Mouse (Mus musculus) ES-CJ7 (cell line): Measurements from ENCODE around the gene H60c.
"Not testable (repeated sequence)": the region's sequence is repeated elsewhere in the genome, so short reads cannot be mapped to it uniquely, and the experiment has no call there.

ENCODE experiments used
- DNase-seq: peaks from one replicate; pipeline ENCODE4 v3.0.0; 2011; ENCODE audit warnings: low read depth, low spot score

H60c gene

DNA sequence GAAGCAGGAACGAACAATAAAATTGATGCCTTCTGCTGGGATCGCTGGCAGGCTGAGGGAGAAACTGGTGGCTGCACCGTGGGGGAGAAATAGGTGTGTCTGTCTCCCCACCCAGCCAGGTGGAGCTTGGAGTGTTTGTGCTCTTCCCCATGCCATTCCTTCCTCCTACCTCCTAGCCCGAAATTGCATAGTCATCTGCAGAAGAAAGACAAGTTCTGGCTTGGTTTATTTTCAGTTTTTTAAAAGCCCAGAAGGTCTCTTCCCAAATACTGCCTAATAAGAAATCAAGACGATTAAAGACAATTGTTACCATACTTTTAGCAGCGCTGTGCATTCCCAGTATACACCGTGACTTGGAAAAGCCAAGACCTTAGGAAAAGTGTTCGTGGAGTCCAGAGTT is at the start of gene H60c:
Gene H60c (minus strand): TSS at position 101 of the 400 bp plus-strand sequence.
- DNase-seq = no peak

GRCm38 (mm10) chr10:3308821-3309206 is 41.2 kb upstream of the H60c start:
- DNase-seq = no peak

DNA sequence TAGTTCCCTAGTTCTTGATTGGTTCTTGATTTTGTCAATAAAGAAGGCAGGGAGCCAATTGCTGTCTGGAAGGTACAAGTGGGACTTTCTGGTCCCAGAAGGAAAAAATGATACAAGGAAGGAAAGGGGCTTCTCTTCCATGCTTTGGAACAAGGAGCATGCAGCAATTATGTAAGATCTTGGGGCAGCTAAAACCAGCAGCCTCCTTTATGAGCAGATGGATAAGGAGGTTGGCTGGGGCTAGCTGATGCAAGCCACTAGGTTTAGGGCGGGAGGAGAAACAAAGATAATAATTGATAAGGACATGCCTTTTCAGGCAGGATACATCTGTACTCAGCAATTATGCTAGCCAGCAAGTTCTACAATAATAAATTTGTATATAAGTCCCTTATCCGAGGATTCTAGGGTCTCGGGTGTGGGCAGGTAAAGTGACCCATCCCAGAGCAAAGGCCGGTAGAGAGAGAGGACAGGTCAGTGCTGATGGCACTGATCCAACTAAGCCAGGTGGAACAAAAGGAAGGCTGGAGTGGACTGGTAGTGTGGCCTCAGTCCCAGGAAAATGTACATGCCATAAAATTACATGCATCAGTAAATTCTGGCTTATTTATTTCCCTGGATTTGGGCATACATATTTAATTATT is 40.7 kb upstream of the H60c start:
- no peak for DNase-seq

DNA sequence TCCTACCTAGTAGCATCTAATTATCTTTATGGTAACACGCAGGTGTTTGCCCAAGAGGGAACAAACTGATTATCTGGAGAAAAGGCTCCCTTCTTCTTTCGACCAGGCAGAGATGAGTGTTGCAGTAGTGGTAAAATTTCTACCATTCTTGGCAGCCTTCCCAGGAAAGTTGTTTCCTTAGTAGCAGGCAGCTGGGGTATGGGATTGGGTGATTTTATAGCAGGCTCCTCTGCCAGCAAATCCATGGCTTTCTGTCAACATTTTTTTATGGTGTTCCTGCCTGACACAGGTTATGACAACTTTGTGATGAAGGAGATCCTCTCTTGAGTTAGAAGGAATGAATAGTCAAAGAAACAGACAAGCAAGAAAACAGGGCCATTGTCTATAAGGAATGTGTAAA is 40.2 kb upstream of the H60c start:
- no peak for DNase-seq

GRCm38 (mm10) chr10:3293969-3294368 is 26.4 kb upstream of the H60c start:
- no peak for DNase-seq

- no peak for DNase-seq
These were observed 13.5 kb upstream of the H60c start for GRCm38 (mm10) chr10:3281047-3281446.

DNA sequence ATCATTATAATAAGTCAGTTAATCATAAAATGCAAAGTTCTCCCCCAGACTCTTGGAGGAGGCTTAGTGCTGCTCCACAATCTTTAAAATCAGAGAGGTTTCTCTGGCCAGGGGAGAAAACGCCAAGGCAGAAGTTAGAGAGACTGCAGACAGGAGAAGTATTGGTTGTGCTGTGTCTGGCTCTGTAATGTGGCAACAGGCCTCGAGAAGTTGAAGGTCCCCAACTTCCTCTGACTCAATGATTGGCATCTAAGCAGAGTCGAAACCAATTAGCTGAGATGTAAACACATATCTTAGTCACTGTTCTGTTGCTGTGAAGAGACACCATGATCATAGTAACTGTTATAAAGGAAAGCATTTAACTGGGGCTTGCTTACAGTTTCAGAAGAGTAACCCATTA is 6.5 kb upstream of the H60c start:
- no peak for DNase-seq

- DNase-seq = no peak
These were observed 3.5 kb upstream of the H60c start for GRCm38 (mm10) chr10:3271036-3271435.

GRCm38 (mm10) chr10:3266729-3267128 is 842 bp downstream of the H60c start:
- DNase-seq = no peak

DNA sequence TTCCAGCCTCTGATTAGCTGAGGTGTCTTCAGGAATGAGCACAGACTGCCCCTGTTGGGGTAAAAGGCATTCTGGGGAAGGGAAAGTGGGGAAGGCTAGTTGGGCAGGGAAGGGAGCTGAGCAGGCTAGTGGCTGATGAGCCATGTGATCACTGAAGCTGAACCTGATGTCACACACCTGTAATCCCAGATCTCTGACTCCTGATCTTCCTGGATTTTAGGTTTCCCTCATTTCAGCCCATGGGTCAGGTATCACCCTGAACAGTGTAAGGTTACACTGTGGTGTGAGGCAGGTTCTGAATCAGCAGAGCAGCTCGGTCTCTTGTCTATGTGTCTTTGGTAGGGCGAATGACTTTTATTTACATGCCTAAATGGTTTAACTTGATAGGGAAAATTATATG is 4.8 kb downstream of the H60c start:
- DNase-seq = no peak

- no peak for DNase-seq
These were observed 10.2 kb downstream of the H60c start for GRCm38 (mm10) chr10:3257391-3257790.

DNA sequence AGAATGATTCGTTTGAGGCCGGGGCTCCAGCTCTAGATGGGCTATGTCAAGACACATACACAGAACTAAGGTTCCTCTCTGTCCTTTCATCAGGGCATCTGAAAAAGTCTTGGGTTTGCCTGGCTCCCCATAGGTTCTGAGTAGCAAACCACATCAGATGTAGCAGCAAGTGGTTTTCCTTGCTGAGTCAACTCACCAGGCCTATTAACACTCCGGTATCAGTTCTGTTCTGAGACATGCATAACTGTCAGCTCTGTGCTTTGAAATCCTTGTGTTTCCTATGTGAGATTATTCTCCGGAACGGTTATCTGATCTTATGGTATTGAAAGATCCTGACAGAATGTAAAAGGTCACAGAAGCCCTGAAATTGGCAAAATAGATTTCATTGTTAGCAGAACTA is 29.1 kb downstream of the H60c start:
- DNase-seq = not testable (repeated sequence)

- DNase-seq = peak; percentile 31
These were observed 30.8 kb downstream of the H60c start for GRCm38 (mm10) chr10:3236638-3237270.

- DNase-seq = no peak
These were observed 39.0 kb downstream of the H60c start for GRCm38 (mm10) chr10:3228447-3229195.
